Mouse (Mus musculus) brain, adult 2 months (tissue): ENCODE measurements at regions not wholly inside any gene's neighbourhood (a gene's known extent, or its start where the extent isn't known, plus 50 kb on each side); places are given as distances from the start of the nearest gene placed in this dataset.

ENCODE experiments used
- DNase-seq: peaks from one replicate; pipeline ENCODE4 v3.0.0; 2011; ENCODE audit warnings: low read depth, low spot score

- peak; percentile 37 for DNase-seq
Measured at GRCm38 (mm10) chr5:83091483-83091882, 263.5 kb downstream of the Tecrl start.

DNA sequence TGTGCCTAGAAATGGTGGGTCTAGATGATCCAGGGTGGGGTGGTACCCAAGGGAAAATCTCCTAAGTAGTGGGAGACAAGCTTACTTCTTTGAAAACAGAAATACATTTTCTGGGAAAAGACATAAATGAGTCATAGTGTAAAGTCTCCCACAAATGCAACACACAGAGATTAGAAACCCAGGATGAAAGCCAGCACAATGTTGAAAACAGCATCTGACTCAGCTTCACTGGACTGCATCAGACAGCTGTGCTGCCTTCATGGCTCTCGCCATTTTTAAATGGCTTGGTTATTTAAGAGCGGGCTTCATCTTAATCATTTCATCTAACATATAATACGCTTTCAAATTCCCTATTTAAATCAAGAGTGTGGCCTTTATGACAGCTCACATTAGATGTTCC, 300.2 kb downstream of the Tecrl start:
- peak; percentile 86 for DNase-seq

GRCm38 (mm10) chr5:83047214-83047613, 307.8 kb downstream of the Tecrl start:
- no peak for DNase-seq

DNA sequence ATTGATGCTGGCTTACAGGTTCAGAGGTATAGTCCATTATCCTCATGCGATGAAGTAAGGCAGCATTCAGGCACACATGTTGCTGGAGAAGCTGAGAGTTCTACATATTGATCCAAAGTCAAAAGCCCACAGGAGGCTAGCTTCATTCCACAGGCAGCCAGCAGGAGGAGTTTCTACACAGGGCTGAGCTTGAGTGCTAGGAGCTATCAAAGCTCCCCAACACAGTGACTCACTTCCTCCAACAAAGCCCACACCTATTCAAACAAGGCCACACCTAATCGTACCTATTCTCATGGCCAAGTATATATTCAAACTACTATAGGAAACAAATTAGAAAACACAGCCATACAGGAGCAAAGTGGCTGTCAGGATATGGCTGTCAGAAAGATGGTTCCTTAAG, 325.3 kb downstream of the Tecrl start:
- DNase-seq = no peak

DNA sequence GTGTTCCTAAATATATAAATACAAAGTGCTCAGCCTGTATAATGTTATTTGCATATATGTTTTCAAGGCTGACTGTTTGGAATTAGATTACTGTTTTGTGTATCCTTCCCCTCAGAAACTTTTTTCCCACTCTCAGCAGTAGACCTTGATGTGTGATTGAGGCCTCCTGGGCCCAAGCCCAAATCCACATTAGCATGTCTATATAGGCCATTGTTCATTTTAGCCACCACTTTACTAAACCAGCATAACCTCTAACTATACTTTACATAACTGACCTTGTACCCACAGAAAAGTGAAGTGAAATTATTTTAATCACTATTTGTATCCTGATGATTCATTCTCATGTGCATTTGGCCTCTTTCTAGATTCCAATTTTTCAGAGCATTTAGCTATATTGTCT, 349.0 kb downstream of the Tecrl start:
- no peak for DNase-seq

GRCm38 (mm10) chr5:82989056-82989455, 365.9 kb downstream of the Tecrl start:
- peak; percentile 98 for DNase-seq

- no peak for DNase-seq
Measured at GRCm38 (mm10) chr5:82969315-82969714, 385.7 kb downstream of the Tecrl start.

DNA sequence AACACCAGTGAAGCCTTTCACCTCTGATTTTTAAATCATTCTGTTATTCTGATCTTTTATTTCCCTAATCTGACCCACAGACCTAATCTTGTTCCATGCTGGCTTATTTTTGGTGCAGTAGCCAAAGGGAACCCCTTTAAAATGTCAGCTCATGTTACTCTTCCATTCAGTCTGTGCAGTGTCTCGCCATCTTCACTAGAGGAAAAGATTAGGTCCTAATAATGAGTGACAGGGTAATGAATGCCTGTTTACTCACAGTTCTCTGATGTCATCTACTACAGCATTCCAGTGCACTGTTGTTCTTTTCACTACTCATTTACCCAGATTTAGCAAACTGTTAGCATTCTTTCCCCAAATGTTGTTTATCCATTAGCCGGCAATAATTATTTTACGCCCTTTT, 388.2 kb downstream of the Tecrl start:
- no peak for DNase-seq

DNA sequence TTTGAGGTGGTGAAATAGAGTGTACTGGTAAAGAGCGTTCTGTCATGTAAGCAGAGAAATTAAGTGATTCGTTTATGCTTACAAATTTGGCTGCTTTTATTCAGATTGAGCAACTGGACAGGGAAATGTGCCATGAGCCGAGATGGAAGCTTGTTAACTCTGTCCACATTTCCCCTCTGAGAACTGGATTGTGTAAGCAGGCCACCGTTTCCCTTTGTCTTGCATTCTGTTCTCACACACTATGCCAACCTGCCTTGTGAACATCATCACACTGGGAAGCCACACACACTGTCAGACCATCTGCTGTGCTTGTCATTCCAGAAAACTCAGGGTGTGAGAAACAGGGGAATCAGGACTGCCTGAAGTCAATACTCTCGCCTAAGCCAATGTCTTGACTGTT, 388.8 kb downstream of the Tecrl start:
- DNase-seq = peak; percentile 97

DNA sequence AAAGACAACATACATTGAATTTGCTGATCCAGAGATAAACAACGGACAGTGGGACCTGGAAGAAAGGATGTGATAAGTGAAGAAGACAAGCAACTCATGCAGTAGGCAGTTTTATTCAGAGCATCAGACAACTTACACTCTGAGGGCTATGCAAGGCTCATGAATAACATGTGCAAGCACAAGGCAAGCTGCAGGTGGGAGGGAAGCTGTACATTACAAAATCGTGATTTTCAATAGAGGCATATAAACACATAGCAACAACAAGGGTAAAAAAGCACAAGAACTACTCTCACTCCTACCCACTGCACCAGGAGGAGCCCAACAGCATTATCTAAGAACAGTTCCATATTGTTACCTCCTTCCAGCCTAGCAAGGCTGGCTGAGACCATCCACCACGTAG, 390.5 kb downstream of the Tecrl start:
- peak; percentile 31 for DNase-seq

- DNase-seq = no peak
Measured at GRCm38 (mm10) chr5:82956012-82956411, 399.0 kb downstream of the Tecrl start.

GRCm38 (mm10) chr5:82947060-82947459, 407.9 kb downstream of the Tecrl start:
- DNase-seq = no peak

- DNase-seq = no peak
Measured at GRCm38 (mm10) chr5:82939786-82940185, 415.2 kb downstream of the Tecrl start.

DNA sequence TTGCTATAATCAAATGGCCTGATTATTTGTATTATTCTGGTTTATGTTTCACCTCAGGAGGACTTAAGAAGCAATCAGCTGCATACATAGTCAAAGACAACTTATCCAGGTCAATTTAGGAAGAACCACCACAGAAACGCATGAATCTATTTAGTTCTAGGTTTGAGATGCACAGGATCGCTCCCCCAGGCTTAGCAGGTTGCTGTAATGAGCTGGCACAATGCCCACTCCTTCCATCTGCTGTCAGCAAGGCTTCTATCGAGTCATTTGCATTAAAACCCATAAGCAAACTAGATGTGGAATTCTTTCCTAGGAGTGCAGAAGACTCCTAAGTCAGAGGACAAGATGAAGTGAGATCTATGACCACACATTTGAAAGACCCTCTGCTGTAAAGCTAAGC, 455.6 kb downstream of the Tecrl start:
- peak; percentile 94 for DNase-seq

GRCm38 (mm10) chr5:82898912-82899311, 456.1 kb downstream of the Tecrl start:
- peak; percentile 9 for DNase-seq

DNA sequence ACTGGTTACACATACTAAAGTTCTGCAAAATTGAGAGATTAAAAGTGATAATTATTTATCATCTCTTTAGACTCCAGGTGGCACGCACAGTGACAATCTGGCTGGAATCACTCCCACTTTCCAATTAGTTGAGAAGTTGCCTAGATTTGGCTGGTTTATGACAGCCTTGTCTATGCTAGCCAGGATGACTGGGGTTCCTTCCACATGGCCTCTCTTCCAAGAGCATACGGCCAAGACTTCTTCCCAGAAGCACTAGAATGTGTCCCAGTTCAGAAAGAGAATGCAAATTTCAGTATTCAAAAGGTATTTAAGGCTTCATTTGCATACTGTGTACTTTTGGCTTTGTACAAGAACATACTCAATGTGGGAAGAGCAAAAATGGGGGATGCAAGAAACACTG, 456.6 kb downstream of the Tecrl start:
- peak; percentile 90 for DNase-seq

- DNase-seq = no peak
Measured at GRCm38 (mm10) chr5:82869264-82869663, 485.7 kb downstream of the Tecrl start.

GRCm38 (mm10) chr5:82864347-82864746, 490.6 kb downstream of the Tecrl start:
- DNase-seq = peak; percentile 5

GRCm38 (mm10) chr5:82825327-82825726, 529.7 kb downstream of the Tecrl start:
- DNase-seq = peak; percentile 8

DNA sequence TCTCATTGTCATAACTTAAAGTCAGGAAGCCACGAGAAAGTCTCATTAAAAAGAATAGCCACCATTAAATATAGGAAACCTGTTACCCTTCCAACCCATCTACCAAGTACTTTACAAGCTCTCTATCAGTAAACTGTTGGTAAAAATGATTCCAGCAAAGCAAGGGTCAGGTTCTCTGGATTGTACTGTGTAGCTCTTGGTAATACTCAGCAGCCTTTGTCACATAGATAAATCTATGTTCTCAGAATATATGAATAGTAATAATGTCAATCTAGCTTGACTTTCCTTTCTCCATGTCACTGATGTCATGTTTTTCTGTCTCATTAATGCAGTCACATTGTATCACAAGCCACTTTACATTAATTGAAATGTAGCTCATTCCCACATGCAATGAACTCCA, 561.8 kb downstream of the Tecrl start:
- DNase-seq = no peak
